Mouse (Mus musculus): Measurements from ENCODE around the gene Hexim2. TPM values are rescaled to one million over a fixed set of nuclear protein-coding genes. Genes with fewer than 3 reads are reported as not detected.
A peak's percentile ranks its signal among the peaks of the same experiment; 100 is the strongest.

The Hexim2 gene
- polyA plus RNA-seq, 1 experiment from 2014 or later, result 9.6 TPM

DNA sequence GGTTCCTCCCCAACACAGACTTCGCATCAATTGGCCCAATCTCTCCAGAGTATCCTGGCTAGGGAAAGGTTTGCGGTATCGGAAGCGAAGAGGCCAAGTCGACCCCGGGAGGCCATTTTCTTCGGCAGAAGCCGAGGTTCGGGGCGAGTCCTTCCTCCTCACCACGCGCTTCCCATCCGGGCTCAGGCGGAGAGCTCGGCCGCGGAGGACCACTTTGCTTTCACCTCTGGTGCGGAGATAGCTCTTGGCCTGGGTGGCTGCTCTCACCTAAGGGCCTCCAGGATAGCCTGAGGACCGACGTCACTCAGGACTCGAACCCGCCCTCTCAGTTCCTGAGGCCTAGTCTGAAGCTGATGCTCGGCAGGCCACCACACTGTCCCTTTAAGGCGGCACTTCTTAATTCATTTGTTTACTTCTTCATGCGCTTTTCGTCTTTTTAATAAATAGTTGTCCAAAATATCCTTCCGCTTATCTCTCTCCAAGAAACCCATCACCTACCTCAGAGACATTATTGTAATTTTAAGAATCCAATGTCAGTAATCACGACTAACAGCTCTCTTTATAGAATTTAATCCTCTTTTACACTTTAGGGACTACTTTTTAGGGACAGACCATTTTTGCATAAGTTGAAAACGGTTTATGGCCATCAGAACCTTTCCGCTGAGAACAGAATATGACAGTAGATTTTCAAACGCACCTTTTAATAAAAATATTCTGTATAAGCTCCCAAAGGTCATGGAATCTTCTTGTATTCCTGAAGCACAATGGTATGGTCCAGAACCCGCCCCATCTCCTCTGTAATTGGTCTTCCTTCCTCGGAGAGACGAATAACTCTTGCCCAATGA, 16.8 kb upstream of the Hexim2 start:
- H3K4me1 ChIP-seq (ENCODE audit: control insufficient read depth, insufficient read depth, low read length), result peaks cover 29% of the 10 kb centered on the region
- peak; percentile 73 for ATAC-seq

DNA sequence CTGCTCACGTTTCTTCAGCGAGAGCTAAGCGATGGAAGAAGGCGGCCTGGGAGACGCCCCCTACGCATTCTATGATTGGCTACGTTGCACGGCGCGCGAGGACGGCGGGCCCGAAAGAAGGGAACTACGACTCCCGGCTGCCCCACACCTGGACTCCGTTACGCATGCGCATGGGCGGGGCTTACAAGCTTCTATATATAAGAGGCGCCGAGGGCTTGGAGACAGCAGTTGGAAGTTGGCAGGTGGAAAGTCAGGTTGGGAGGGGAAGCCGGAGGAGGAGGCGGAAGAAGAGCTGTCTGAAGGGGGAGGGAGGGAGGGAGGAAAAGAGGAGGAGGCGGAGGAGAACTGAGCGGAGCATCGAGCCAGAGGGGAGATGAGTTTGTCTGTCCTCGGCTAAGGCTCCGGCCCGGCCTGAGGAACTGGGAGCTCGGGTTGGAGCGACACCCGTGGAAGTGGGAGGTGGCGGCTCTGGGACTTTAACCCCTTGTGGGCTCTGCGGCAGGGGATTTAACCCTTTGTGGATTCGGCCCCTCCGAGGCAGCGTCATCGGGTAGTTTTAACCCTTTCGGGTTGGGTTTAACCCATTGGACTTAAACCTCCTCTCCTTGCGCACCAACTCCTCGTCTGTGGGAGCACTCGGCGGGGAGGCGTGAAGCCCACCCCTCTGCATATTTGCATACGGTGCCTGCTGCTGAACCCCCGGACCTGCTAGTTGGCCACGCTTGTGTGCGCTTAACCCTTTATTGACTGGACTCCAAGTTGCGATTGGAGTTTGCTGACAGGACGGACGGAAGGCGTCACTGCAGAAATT, 16.0 kb upstream of the Hexim2 start, which contains the start of gene Hexim1:
Gene Hexim1, plus strand, starts transcription at position 224 of the 811 bp plus-strand sequence.
- H3K4me3 ChIP-seq (ENCODE audit: low read depth, low read length), result peak within 1 kb of the TSS; percentile 54
- H3K27me3 ChIP-seq (replicated peaks; ENCODE audit: control insufficient read depth, insufficient read depth, low read length), result peaks cover 16% of the 10 kb centered on the region
- DNase-seq (ENCODE audit: low spot score) (peak; percentile 100), ATAC-seq (peak; percentile 97)
- H3K9ac ChIP-seq (ENCODE audit: low read length), result peak within 1 kb of the TSS; percentile 76
- H3K4me2 ChIP-seq (ENCODE audit: low read length), result peak within 1 kb of the TSS; percentile 97
- no peaks in the 10 kb centered on the region for H3K9me3 ChIP-seq (replicated peaks; ENCODE audit: control insufficient read depth, low read length)
- peaks cover 29% of the 10 kb centered on the region for H3K4me1 ChIP-seq (ENCODE audit: control insufficient read depth, insufficient read depth, low read length)
- WGBS, result 1% methylated on average over 53 of the region's 53 CpGs
- H3K36me3 ChIP-seq (ENCODE audit: control insufficient read depth, insufficient read depth, low read length), result no peaks in the 10 kb centered on the region
- peak within 1 kb of the TSS; percentile 88 for H3K27ac ChIP-seq (ENCODE audit: low read depth, low read length)

More for the DNA sequence above, 16.8 kb upstream of the Hexim2 start:
- Histone ChIP-seq H3K36me3 (ENCODE audit: control insufficient read depth, insufficient read depth, low read length) (no peaks in the 10 kb centered on the region), H3K9me3 (replicated peaks; ENCODE audit: control insufficient read depth, low read length) (no peaks in the 10 kb centered on the region), H3K4me3 (ENCODE audit: low read depth, low read length) (peak overlapping the region; percentile 54), H3K4me2 (ENCODE audit: low read length) (peak overlapping the region; percentile 63), H3K27me3 (replicated peaks; ENCODE audit: control insufficient read depth, insufficient read depth, low read length) (peaks cover 22% of the 10 kb centered on the region), H3K27ac (ENCODE audit: low read depth, low read length) (peak overlapping the region; percentile 88), H3K9ac (ENCODE audit: low read length) (peak overlapping the region; percentile 73)
- under 1% methylated on average over 34 of the region's 34 CpGs for whole genome bisulfite sequencing
- DNase-seq (ENCODE audit: low spot score), result peak; percentile 94

DNA sequence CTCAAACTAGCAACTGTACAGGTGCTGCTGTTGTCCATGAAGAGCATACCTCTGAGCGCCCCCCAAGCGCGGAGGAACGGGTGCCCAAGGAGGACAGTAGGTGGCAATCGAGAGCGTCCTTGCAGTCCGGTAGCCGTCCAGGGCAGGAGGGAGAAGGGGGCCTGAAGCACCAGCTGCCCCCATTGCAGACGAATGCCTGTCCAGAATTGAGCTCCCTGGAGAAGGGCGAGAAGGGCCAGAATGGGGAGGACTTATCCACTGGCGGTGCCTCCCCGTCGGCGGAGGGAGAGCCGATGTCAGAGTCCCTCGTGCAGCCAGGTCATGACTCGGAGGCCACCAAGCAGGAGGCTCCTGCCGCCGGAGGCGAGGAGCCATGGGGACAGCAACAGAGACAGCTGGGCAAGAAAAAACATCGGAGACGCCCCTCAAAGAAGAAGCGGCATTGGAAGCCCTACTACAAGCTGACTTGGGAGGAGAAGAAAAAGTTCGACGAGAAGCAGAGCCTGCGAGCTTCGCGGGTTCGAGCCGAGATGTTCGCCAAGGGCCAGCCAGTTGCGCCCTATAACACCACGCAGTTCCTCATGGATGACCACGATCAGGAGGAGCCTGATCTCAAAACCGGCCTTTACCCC, 15.2 kb upstream of the Hexim2 start:
- H3K9ac ChIP-seq (ENCODE audit: low read length), result peak overlapping the region; percentile 76
- 1% methylated on average over 35 of the region's 35 CpGs for WGBS
- no peaks in the 10 kb centered on the region for H3K9me3 ChIP-seq (replicated peaks; ENCODE audit: control insufficient read depth, low read length)
- no peaks in the 10 kb centered on the region for H3K36me3 ChIP-seq (ENCODE audit: control insufficient read depth, insufficient read depth, low read length)
- H3K27me3 ChIP-seq (replicated peaks; ENCODE audit: control insufficient read depth, insufficient read depth, low read length), result peaks cover 16% of the 10 kb centered on the region
- peak; percentile 74 for DNase-seq (ENCODE audit: low spot score)
- peaks cover 29% of the 10 kb centered on the region for H3K4me1 ChIP-seq (ENCODE audit: control insufficient read depth, insufficient read depth, low read length)
- peak; percentile 16; the same call in 1 of the 2 replicates for ATAC-seq
- peak overlapping the region; percentile 97 for H3K4me2 ChIP-seq (ENCODE audit: low read length)
- H3K27ac ChIP-seq (ENCODE audit: low read depth, low read length), result peak overlapping the region; percentile 87; the same call in 1 of the 2 replicates
- H3K4me3 ChIP-seq (ENCODE audit: low read depth, low read length), result peak overlapping the region; percentile 54

DNA sequence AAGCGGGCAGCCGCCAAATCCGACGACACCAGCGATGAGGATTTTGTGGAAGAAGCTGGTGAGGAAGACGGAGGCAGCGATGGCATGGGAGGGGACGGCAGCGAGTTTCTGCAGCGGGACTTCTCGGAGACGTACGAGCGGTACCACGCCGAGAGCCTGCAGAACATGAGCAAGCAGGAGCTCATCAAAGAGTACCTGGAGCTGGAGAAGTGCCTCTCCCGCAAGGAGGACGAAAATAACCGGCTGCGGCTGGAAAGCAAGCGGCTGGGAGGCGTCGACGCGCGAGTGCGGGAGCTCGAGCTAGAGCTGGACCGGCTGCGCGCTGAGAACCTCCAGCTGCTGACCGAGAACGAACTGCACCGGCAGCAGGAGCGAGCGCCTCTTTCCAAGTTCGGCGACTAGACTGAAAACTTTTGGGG, 14.6 kb upstream of the Hexim2 start:
- H3K27ac ChIP-seq (ENCODE audit: low read depth, low read length), result no peak overlapping the region
- ATAC-seq, result no peak
- WGBS, result under 1% methylated on average over 38 of the region's 38 CpGs
- H3K4me3 ChIP-seq (ENCODE audit: low read depth, low read length), result peak overlapping the region; percentile 54
- peaks cover 11% of the 10 kb centered on the region for H3K27me3 ChIP-seq (replicated peaks; ENCODE audit: control insufficient read depth, insufficient read depth, low read length)
- DNase-seq (ENCODE audit: low spot score), result peak; percentile 63
- no peaks in the 10 kb centered on the region for H3K9me3 ChIP-seq (replicated peaks; ENCODE audit: control insufficient read depth, low read length)
- peak overlapping the region; percentile 76 for H3K9ac ChIP-seq (ENCODE audit: low read length)
- H3K4me2 ChIP-seq (ENCODE audit: low read length), result peak overlapping the region; percentile 97
- H3K36me3 ChIP-seq (ENCODE audit: control insufficient read depth, insufficient read depth, low read length), result no peaks in the 10 kb centered on the region
- peaks cover 24% of the 10 kb centered on the region for H3K4me1 ChIP-seq (ENCODE audit: control insufficient read depth, insufficient read depth, low read length)

DNA sequence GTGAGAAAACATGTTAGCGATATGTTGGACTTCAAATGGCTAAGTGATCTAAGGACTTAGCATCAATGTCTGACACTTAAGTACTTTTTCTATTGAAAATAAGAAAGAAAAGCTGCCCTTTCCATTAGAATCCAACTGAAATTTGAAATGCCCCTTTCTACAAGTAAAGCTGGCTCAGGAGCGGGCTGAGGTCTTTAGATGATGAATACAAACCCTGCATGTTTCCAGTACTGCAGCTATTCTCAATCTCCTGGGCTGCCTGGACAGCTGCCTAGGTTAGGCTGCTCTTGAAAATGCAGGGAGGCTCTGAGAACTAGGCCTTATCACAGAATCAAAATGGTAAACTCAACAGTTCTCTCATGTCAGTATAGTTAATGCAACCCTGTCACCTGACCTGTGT, 13.4 kb upstream of the Hexim2 start:
- Histone ChIP-seq H3K9me3 (replicated peaks; ENCODE audit: control insufficient read depth, low read length) (no peaks in the 10 kb centered on the region), H3K4me1 (ENCODE audit: control insufficient read depth, insufficient read depth, low read length) (peaks cover 22% of the 10 kb centered on the region), H3K27ac (ENCODE audit: low read depth, low read length) (no peak overlapping the region), H3K27me3 (replicated peaks; ENCODE audit: control insufficient read depth, insufficient read depth, low read length) (0 out of 2 replicates have a peak, but pooled peaks cover under 1% of the 10 kb centered on the region), H3K4me2 (ENCODE audit: low read length) (peak overlapping the region; percentile 97), H3K4me3 (ENCODE audit: low read depth, low read length) (peak overlapping the region; percentile 54; the same call in 1 of the 2 replicates), H3K9ac (ENCODE audit: low read length) (no peak overlapping the region), H3K36me3 (ENCODE audit: control insufficient read depth, insufficient read depth, low read length) (no peaks in the 10 kb centered on the region)
- 79% methylated on average over 2 of the region's 2 CpGs for WGBS
- no peak for ATAC-seq
- no peak for DNase-seq (ENCODE audit: low spot score)

DNA sequence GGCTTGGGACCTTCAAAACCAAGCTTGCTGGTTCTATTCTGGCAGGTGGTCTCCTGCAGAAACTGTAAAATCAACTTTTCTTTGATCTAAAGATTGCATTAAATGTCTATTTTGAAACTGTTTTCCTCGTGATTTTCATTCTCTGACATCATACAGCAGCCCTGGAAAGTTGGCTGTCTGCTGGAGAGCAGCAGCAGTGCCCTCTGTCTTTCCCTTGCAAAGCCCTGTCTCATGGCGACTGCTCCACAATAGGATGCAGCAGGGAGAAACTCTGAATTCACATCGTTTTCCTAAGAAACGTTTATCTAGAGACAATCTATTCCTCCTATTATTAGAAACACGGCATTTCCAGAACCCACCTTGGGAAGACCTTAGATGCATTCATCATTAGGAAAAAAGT, 12.6 kb upstream of the Hexim2 start:
- H3K9me3 ChIP-seq (replicated peaks; ENCODE audit: control insufficient read depth, low read length), result no peaks in the 10 kb centered on the region
- H3K36me3 ChIP-seq (ENCODE audit: control insufficient read depth, insufficient read depth, low read length), result no peaks in the 10 kb centered on the region
- no peak for ATAC-seq
- H3K4me2 ChIP-seq (ENCODE audit: low read length), result no peak overlapping the region
- no peak for DNase-seq (ENCODE audit: low spot score)
- H3K27ac ChIP-seq (ENCODE audit: low read depth, low read length), result no peak overlapping the region
- no peak overlapping the region for H3K9ac ChIP-seq (ENCODE audit: low read length)
- no peaks in the 10 kb centered on the region for H3K27me3 ChIP-seq (replicated peaks; ENCODE audit: control insufficient read depth, insufficient read depth, low read length)
- no peak overlapping the region for H3K4me3 ChIP-seq (ENCODE audit: low read depth, low read length)
- WGBS, result 61% methylated on average over 5 of the region's 5 CpGs
- peaks cover 19% of the 10 kb centered on the region for H3K4me1 ChIP-seq (ENCODE audit: control insufficient read depth, insufficient read depth, low read length)

DNA sequence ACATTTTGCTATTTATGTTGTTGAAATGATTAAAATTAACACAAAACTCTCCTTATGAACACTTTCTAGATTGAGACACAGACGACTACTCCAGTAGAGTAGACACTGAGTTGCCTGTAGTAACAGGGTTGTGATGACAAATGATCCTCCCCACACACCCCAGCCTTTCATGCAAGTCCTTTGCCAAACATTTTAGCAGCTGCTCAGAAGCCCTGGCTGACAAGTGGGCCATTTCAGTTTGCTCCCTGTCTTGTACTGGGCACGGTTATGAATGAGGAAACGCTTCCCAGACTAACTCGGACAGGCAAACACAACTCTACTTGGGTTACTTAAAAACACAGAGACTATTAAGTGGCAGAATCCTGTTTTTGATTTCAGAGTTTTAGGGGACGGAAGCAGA, 11.9 kb upstream of the Hexim2 start:
- Histone ChIP-seq H3K4me2 (ENCODE audit: low read length) (no peak overlapping the region), H3K27ac (ENCODE audit: low read depth, low read length) (no peak overlapping the region), H3K9ac (ENCODE audit: low read length) (no peak overlapping the region), H3K4me3 (ENCODE audit: low read depth, low read length) (no peak overlapping the region), H3K36me3 (ENCODE audit: control insufficient read depth, insufficient read depth, low read length) (no peaks in the 10 kb centered on the region), H3K27me3 (replicated peaks; ENCODE audit: control insufficient read depth, insufficient read depth, low read length) (no peaks in the 10 kb centered on the region), H3K9me3 (replicated peaks; ENCODE audit: control insufficient read depth, low read length) (no peaks in the 10 kb centered on the region), H3K4me1 (ENCODE audit: control insufficient read depth, insufficient read depth, low read length) (peaks cover 16% of the 10 kb centered on the region)
- no peak for ATAC-seq
- DNase-seq (ENCODE audit: low spot score), result no peak
- 71% methylated on average over 5 of the region's 5 CpGs for WGBS

DNA sequence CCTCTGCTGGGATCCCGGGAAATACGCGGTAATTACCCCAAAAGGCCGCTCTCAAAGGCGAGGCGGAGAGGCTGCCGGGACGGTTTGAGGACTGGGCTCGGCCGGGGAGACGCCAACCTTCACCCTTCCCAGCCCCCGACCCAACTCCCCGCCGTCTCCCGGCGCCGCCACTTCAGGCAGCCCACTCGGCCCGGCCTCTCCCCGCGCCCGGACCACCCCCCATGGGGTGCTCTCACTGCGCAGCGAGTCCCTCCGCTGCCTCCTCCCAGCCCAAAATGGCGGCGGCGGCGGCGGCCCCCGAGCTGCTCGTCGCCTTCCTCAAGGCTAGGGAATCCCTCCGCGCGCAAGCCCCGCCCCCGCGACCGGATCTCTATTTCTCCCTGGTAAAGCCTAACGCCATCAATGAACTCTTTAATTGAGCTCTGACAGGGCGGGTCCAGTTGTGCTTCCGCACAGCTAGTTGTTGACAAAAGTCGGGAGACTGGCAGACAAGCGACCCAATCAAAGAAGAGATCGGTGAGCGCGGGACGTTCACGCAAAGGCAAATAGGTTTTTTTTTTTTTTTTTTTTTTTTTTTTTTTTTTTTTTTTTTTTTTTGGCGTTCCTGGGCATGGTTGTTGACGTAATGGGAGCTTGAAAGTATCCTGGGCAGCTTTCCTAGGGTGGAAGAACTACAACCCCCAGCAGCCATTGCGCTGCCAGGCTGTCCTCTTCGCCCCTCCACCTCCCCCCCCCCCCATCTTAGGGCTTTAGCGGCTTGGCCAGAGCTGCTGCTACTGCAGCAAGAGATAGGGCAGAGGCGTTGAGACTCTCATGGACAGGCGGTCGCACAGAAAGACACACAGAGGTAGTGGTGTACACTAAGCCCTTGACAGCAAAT, 587 bp downstream of the Hexim2 start:
- DNase-seq (ENCODE audit: low spot score) (peak; percentile 100), ATAC-seq (peak; percentile 96)
- Histone ChIP-seq H3K4me3 (ENCODE audit: low read depth, low read length) (peak overlapping the region; percentile 94), H3K36me3 (ENCODE audit: control insufficient read depth, insufficient read depth, low read length) (peaks cover 5% of the 10 kb centered on the region; the same call in 1 of the 2 replicates), H3K27me3 (replicated peaks; ENCODE audit: control insufficient read depth, insufficient read depth, low read length) (no peaks in the 10 kb centered on the region), H3K4me1 (ENCODE audit: control insufficient read depth, insufficient read depth, low read length) (peaks cover 21% of the 10 kb centered on the region), H3K4me2 (ENCODE audit: low read length) (peak overlapping the region; percentile 94), H3K9ac (ENCODE audit: low read length) (peak overlapping the region; percentile 100), H3K9me3 (replicated peaks; ENCODE audit: control insufficient read depth, low read length) (no peaks in the 10 kb centered on the region), H3K27ac (ENCODE audit: low read depth, low read length) (peak overlapping the region; percentile 98)
- under 1% methylated on average over 55 of the region's 58 CpGs for WGBS

Data from forebrain, embryonic 14.5 days (tissue).